Mouse (Mus musculus) CH12.LX (cell line): ENCODE data around the gene Olfr960. TPM values are rescaled to one million over a fixed set of nuclear protein-coding genes. Genes with fewer than 3 reads are reported as not detected.

ENCODE experiments used
- DNase-seq: peaks from one replicate; pipeline ENCODE4 v3.0.0-alpha.2; 2013; ENCODE audit errors: extremely low read depth
- H3K27ac ChIP-seq: 2 replicates; pipeline ENCODE4 v1.5.1; 2012; ENCODE audit warnings: low read depth, mild to moderate bottlenecking, control low read depth, moderate library complexity; ENCODE audit not compliant: insufficient read depth
- H3K27me3 ChIP-seq: replicated peaks from 2 replicates; pipeline ENCODE3; 2012; ENCODE audit warnings: inconsistent platforms
- H3K36me3 ChIP-seq, 2 experiments: replicated peaks in 1 of 2; 2 replicates each; pipeline versions ENCODE3 to v1.6.1; 2012; ENCODE audit warnings: inconsistent platforms in 1 of 2, low read length in 1 of 2, mild to moderate bottlenecking in 1 of 2, mixed read lengths in 1 of 2, moderate library complexity in 1 of 2; ENCODE audit not compliant: control insufficient read depth in 1 of 2, insufficient read depth in 1 of 2
- H3K4me1 ChIP-seq, 2 experiments: 2 replicates each; pipeline ENCODE4 v1.6.1; 2012; ENCODE audit warnings: inconsistent platforms in 1 of 2, moderate library complexity in 1 of 2; ENCODE audit not compliant: insufficient read depth in 2 of 2, control insufficient read depth in 1 of 2
- H3K4me2 ChIP-seq: 2 replicates; pipeline ENCODE4 v1.6.1; 2012; ENCODE audit warnings: low read depth, mild to moderate bottlenecking, control low read depth; ENCODE audit not compliant: poor library complexity, insufficient read depth, severe bottlenecking
- H3K4me3 ChIP-seq, 3 experiments: fragments of 150-350 bp in 1 of 3; sonication (generic) in 1 of 3; replicated peaks in 1 of 3; 2 replicates each; pipeline versions ENCODE3 to v1.5.1; 2011 to 2012; ENCODE audit warnings: low read depth in 2 of 3, low read length in 2 of 3, mild to moderate bottlenecking in 2 of 3, moderate library complexity in 2 of 3, control low read depth in 1 of 3, improper control_type of control experiment in 1 of 3, inconsistent platforms in 1 of 3, mixed read lengths in 1 of 3; ENCODE audit not compliant: poor library complexity in 1 of 3
- H3K79me2 ChIP-seq: replicated peaks from 2 replicates; pipeline ENCODE4 v1.6.1; 2012; ENCODE audit warnings: mild to moderate bottlenecking, moderate library complexity; ENCODE audit not compliant: control insufficient read depth, poor library complexity, insufficient read depth, severe bottlenecking; ENCODE audit errors: extremely low read depth
- H3K9ac ChIP-seq: 2 replicates; pipeline ENCODE4 v1.6.1; 2012; ENCODE audit warnings: low read depth, mild to moderate bottlenecking, control low read depth, moderate library complexity; ENCODE audit not compliant: insufficient read depth
- H3K9me3 ChIP-seq: replicated peaks from 2 replicates; pipeline ENCODE3; 2012; ENCODE audit warnings: low read length, inconsistent platforms, mixed read lengths
- CHD1 ChIP-seq: IDR thresholded peaks from 2 replicates; pipeline ENCODE4 v1.6.1; 2012; ENCODE audit warnings: low read depth, low read length, improper control_type of control experiment, inconsistent platforms
- CHD2 ChIP-seq: IDR thresholded peaks from 2 replicates; pipeline ENCODE4 v1.6.1; 2011; ENCODE audit warnings: low read length, improper control_type of control experiment
- CTCF ChIP-seq, 2 experiments: IDR thresholded peaks in 1 of 2; conservative IDR thresholded peaks in 1 of 2; 2 replicates each; pipeline ENCODE4 v1.5.1; 2011 to 2012; ENCODE audit warnings: low read depth in 2 of 2, low read length in 2 of 2, improper control_type of control experiment in 1 of 2, inconsistent platforms in 1 of 2, mild to moderate bottlenecking in 1 of 2, moderate library complexity in 1 of 2
- EP300 ChIP-seq: IDR thresholded peaks from 2 replicates; pipeline ENCODE4 v1.6.1; 2011; ENCODE audit warnings: low read length, improper control_type of control experiment
- ETS1 ChIP-seq: conservative IDR thresholded peaks from 2 replicates; pipeline ENCODE4 v1.6.1; 2012; ENCODE audit warnings: low read depth, mild to moderate bottlenecking, inconsistent platforms, low read length, improper control_type of control experiment, moderate library complexity
- HCFC1 ChIP-seq: IDR thresholded peaks from 2 replicates; pipeline ENCODE4 v1.6.1; 2012; ENCODE audit warnings: low read depth, mild to moderate bottlenecking, inconsistent platforms, low read length, improper control_type of control experiment
- IRF4 ChIP-seq: IDR thresholded peaks from 2 replicates; pipeline ENCODE4 v1.6.1; 2014; ENCODE audit warnings: low read depth, mild to moderate bottlenecking, inconsistent platforms, low read length, improper control_type of control experiment
- JUN ChIP-seq: IDR thresholded peaks from 2 replicates; pipeline ENCODE4 v1.6.1; 2011; ENCODE audit warnings: low read depth, mild to moderate bottlenecking, low read length, improper control_type of control experiment, moderate library complexity; ENCODE audit not compliant: insufficient read depth
- KAT2A ChIP-seq: IDR thresholded peaks from 2 replicates; pipeline ENCODE4 v1.6.1; 2012; ENCODE audit warnings: low read length, improper control_type of control experiment, inconsistent platforms; ENCODE audit not compliant: insufficient replicate concordance
- MAZ ChIP-seq: IDR thresholded peaks from 2 replicates; pipeline ENCODE4 v1.6.1; 2012; ENCODE audit warnings: low read depth, mild to moderate bottlenecking, inconsistent platforms, low read length, improper control_type of control experiment, moderate library complexity
- MEF2A ChIP-seq: IDR thresholded peaks from 2 replicates; pipeline ENCODE4 v1.6.1; 2014; ENCODE audit warnings: low read depth, mild to moderate bottlenecking, inconsistent platforms, low read length, improper control_type of control experiment, borderline replicate concordance
- MXI1 ChIP-seq: IDR thresholded peaks from 2 replicates; pipeline ENCODE4 v1.6.1; 2011; ENCODE audit warnings: mild to moderate bottlenecking, low read depth, low read length, improper control_type of control experiment
- NELFE ChIP-seq: IDR thresholded peaks from 2 replicates; pipeline ENCODE4 v1.6.1; 2011; ENCODE audit warnings: low read depth, low read length, improper control_type of control experiment
- NRF1 ChIP-seq: IDR thresholded peaks from 2 replicates; pipeline ENCODE4 v1.6.1; 2014; ENCODE audit warnings: low read depth, mild to moderate bottlenecking, inconsistent platforms, low read length, improper control_type of control experiment, moderate library complexity
- PAX5 ChIP-seq: IDR thresholded peaks from 2 replicates; pipeline ENCODE4 v1.6.1; 2012; ENCODE audit warnings: low read length, inconsistent platforms, mixed read lengths
- POLR2A ChIP-seq: IDR thresholded peaks from 2 replicates; pipeline ENCODE4 v1.6.1; 2011; ENCODE audit warnings: low read depth, mild to moderate bottlenecking, improper control_type of control experiment, low read length
- POLR2AphosphoS2 ChIP-seq: IDR thresholded peaks from 2 replicates; pipeline ENCODE4 v1.6.1; 2011; ENCODE audit warnings: low read depth, low read length, improper control_type of control experiment
- RAD21 ChIP-seq: IDR thresholded peaks from 2 replicates; pipeline ENCODE4 v1.6.1; 2011; ENCODE audit warnings: low read depth, mild to moderate bottlenecking, low read length, improper control_type of control experiment, moderate library complexity
- SIN3A ChIP-seq: IDR thresholded peaks from 2 replicates; pipeline ENCODE4 v1.6.1; 2012; ENCODE audit warnings: low read length, improper control_type of control experiment, inconsistent platforms
- ZC3H11A ChIP-seq: IDR thresholded peaks from 2 replicates; pipeline ENCODE4 v1.6.1; 2012; ENCODE audit warnings: low read depth, mild to moderate bottlenecking, inconsistent platforms, low read length, improper control_type of control experiment
- dilution Hi-C: fragments of 300-500 bp; cut with MboI; formaldehyde crosslinking; loops from 2 replicates; pipeline ENCODE4 v1.14.3; 2020; ENCODE audit warnings: low sequenced_read_pairs; ENCODE audit not compliant: extremely low pct_unique_long_range_greater_than_20kb, extremely low pct_ligation_motif_present
- in situ Hi-C: fragments of 300-500 bp; cut with MboI; formaldehyde crosslinking; loops from 3 replicates; pipeline ENCODE4 v1.14.3; 2019; ENCODE audit warnings: low sequenced_read_pairs, low pct_ligation_motif_present, low pct_unique_long_range_greater_than_20kb, mixed read lengths
- polyA plus RNA-seq: library from polyadenylated mRNA; unstranded; fragments of >175 nt; gene quantifications from 2 replicates; pipeline ENCODE4 v1.2.1, GENCODE M21; 2012; ENCODE audit warnings: low read depth; ENCODE audit not compliant: insufficient read length
- total RNA-seq, 2 experiments: library from RNA; depleted of rRNA; stranded (reverse); fragments of 300-350 nt in 1 of 2; fragments of >200 nt in 1 of 2; gene quantifications; 2 replicates each; pipeline ENCODE4 v1.2.3; 2012 to 2014

Olfr960 gene
- total RNA-seq (2012; rRNA removed) (not detected in 2 replicates), total RNA-seq (2014; rRNA removed) (not detected in 2 replicates), polyA plus RNA-seq (not detected in 2 replicates)

DNA sequence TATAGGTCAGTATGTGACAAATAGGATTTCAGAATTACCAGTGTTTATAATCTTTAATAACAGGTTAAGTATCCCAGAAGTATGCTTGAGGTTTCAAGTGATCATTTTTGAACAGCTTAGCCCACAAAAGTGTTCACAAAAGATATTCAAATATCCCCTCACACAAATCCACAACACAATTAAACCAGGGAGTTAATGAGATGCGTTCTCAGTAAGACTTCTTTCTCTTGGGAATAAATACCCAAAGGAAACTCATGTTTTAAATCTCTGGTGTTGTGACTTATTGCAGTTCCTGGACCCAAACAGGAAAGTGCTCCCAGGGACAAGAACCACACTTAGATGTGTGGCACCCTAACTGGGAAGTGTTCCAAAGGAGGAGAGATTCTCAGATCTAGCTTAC is at the start of gene Olfr960:
Gene Olfr960, plus strand, starts transcription at position 301 of the 400 bp plus-strand sequence.
- Histone ChIP-seq H3K27ac (no peak within 1 kb of the TSS), H3K4me1 (no peaks in the 10 kb centered on the region), H3K27me3 (no peaks in the 10 kb centered on the region), H3K9ac (no peak within 1 kb of the TSS), H3K36me3 (no peaks in the 10 kb centered on the region), H3K4me2 (no peak within 1 kb of the TSS), H3K9me3 (no peaks in the 10 kb centered on the region), H3K79me2 (no peaks in the 10 kb centered on the region), H3K4me3 (no peak within 1 kb of the TSS)
- dilution Hi-C loops = no loop called here
- TF ChIP-seq POLR2AphosphoS2 = no peak
- TF ChIP-seq MAZ = no peak
- no peak for TF ChIP-seq CTCF (conservative IDR thresholded peaks at IDR 0.05 in 1 of 2, IDR thresholded peaks at IDR 0.05 in 1 of 2; ENCODE audit: low read depth in 2 of 2, low read length in 2 of 2)
- TF ChIP-seq SIN3A = no peak
- in situ Hi-C loops = no loop called here
- no peak for DNase-seq

GRCm38 (mm10) chr9:39575469-39575868 is 45.7 kb upstream of the Olfr960 start, which contains the start of gene Olfr959:
Olfr959 (minus strand) TSS chr9:39575569.
- in situ Hi-C loops = loop anchor here (25.0 kb wide), 1 partner anchor 613 kb away; the partner anchor contains the start of gene Olfr933
- Histone ChIP-seq H3K27ac (no peak within 1 kb of the TSS), H3K79me2 (no peaks in the 10 kb centered on the region), H3K27me3 (no peaks in the 10 kb centered on the region), H3K4me1 (peaks cover 0 to 11% of the 10 kb centered on the region in 2 experiments; a peak in 2 of 4 replicates), H3K4me2 (no peak within 1 kb of the TSS), H3K4me3 (no peak within 1 kb of the TSS), H3K9ac (no peak within 1 kb of the TSS), H3K36me3 (no peaks in the 10 kb centered on the region), H3K9me3 (no peaks in the 10 kb centered on the region)
- TF ChIP-seq NELFE (no peak), CHD2 (no peak), POLR2A (no peak), MAZ (no peak), HCFC1 (no peak), CTCF (conservative IDR thresholded peaks at IDR 0.05 in 1 of 2, IDR thresholded peaks at IDR 0.05 in 1 of 2; ENCODE audit: low read depth in 2 of 2, low read length in 2 of 2) (no peak), IRF4 (no peak), MXI1 (no peak), KAT2A (no peak), PAX5 (no peak), RAD21 (no peak), NRF1 (no peak), JUN (no peak), EP300 (no peak), ETS1 (no peak), ZC3H11A (no peak), CHD1 (no peak), MEF2A (no peak)
- dilution Hi-C loops = no loop called here
- DNase-seq = no peak
